Mouse (Mus musculus) CH12.LX (cell line): Measurements from ENCODE around the gene Ifrd2.

Experiments
- CTCF ChIP-seq, 2 experiments: IDR thresholded peaks in 1 of 2; conservative IDR thresholded peaks in 1 of 2; 2 replicates each; pipeline ENCODE4 v1.5.1; 2011 to 2012; ENCODE audit warnings: low read depth in 2 of 2, low read length in 2 of 2, improper control_type of control experiment in 1 of 2, inconsistent platforms in 1 of 2, mild to moderate bottlenecking in 1 of 2, moderate library complexity in 1 of 2
- EP300 ChIP-seq: IDR thresholded peaks from 2 replicates; pipeline ENCODE4 v1.6.1; 2011; ENCODE audit warnings: low read length, improper control_type of control experiment
- JUND ChIP-seq: conservative IDR thresholded peaks from 2 replicates; pipeline ENCODE4 v1.6.1; 2011; ENCODE audit warnings: low read depth, low read length, improper control_type of control experiment
- MXI1 ChIP-seq: IDR thresholded peaks from 2 replicates; pipeline ENCODE4 v1.6.1; 2011; ENCODE audit warnings: mild to moderate bottlenecking, low read depth, low read length, improper control_type of control experiment
- RAD21 ChIP-seq: IDR thresholded peaks from 2 replicates; pipeline ENCODE4 v1.6.1; 2011; ENCODE audit warnings: low read depth, mild to moderate bottlenecking, low read length, improper control_type of control experiment, moderate library complexity
- TCF12 ChIP-seq: IDR thresholded peaks from 2 replicates; pipeline ENCODE4 v1.6.1; 2014; ENCODE audit warnings: low read depth, mild to moderate bottlenecking, inconsistent platforms, low read length, improper control_type of control experiment
- USF1 ChIP-seq: IDR thresholded peaks from 2 replicates; pipeline ENCODE4 v1.6.1; 2014; ENCODE audit warnings: low read depth, mild to moderate bottlenecking, inconsistent platforms, low read length, improper control_type of control experiment

DNA sequence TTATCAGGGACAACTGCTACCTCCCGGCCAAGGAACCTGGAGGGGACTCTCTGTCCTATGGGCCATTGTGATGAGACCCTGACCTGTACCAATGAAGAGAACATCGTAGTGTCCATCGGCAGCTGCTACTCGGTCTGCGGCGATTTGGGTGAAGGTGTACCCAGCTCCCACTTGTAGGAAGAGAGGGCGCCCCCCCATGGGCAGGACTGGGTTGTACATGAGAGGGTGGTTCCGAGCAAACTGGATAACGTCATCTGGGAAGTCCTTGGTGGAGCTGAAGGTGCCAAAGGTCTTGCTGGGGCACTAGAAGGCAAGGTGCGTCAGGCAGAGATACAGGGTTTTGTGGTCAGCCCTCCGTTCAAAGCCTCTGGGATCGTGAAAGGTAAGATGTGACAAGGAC is 13.3 kb downstream of the Ifrd2 start:
- TF ChIP-seq MXI1 (no peak), EP300 (no peak), TCF12 (no peak), CTCF (conservative IDR thresholded peaks at IDR 0.05 in 1 of 2, IDR thresholded peaks at IDR 0.05 in 1 of 2; ENCODE audit: low read depth in 2 of 2, low read length in 2 of 2) (peak in 1 of 2 experiments; percentile 36; a peak in 2 of 4 replicates), RAD21 (no peak), USF1 (no peak), JUND (no peak)
